8 mouse cellular contexts compared by ENCODE assay signal in genomic region chr11:58307411-58308080, GRCm38 (mm10). TPM values are rescaled to one million over a fixed set of nuclear protein-coding genes. Genes with fewer than 3 reads are reported as not detected.
DNase-seq lines count a peak whose midpoint lies in the region; ATAC-seq lines count a peak whose summit lies in the region.

No protein-coding gene starts in this region.

- DNase-seq in layer of hippocampus, adult 18-20 months (ENCODE audit: low spot score in 2 of 2): peak; percentile 37 to 39
- DNase-seq in layer of hippocampus, adult 11-12 months (ENCODE audit: low spot score): no peak
- DNase-seq in gastrocnemius, postnatal 25 days: peak; percentile 53
- DNase-seq in intestine, embryonic 14.5 days (ENCODE audit: low spot score): peak; percentile 90
- peak; percentile 63 to 83 for DNase-seq in spleen, postnatal 4 days (ENCODE audit: low spot score in 2 of 2)

- peak overlapping the region; percentile 85 for H3K27ac ChIP-seq in intestine, embryonic 14.5 days (ENCODE audit: low read depth)
- peak overlapping the region; percentile 88 for H3K27ac ChIP-seq in limb, embryonic 15.5 days
- peak overlapping the region; percentile 80 for H3K27ac ChIP-seq in midbrain, embryonic 15.5 days

- H3K36me3 ChIP-seq in intestine, embryonic 14.5 days (ENCODE audit: control insufficient read depth, insufficient read depth, low read length): peaks cover 8% of the 10 kb centered on the region
- H3K36me3 ChIP-seq in limb, embryonic 15.5 days: peaks cover 9% of the 10 kb centered on the region
- H3K36me3 ChIP-seq in midbrain, embryonic 15.5 days (replicated peaks): no peaks in the 10 kb centered on the region

- H3K9me3 ChIP-seq in intestine, embryonic 14.5 days (ENCODE audit: control insufficient read depth, low read length): no peaks in the 10 kb centered on the region
- no peaks in the 10 kb centered on the region for H3K9me3 ChIP-seq in limb, embryonic 15.5 days
- H3K9me3 ChIP-seq in midbrain, embryonic 15.5 days: no peaks in the 10 kb centered on the region

- peak; percentile 64 for ATAC-seq in common myeloid progenitor, adult 5-6 weeks (replicated peaks; ENCODE audit: low read depth, poor library complexity, severe bottlenecking)
- peak; percentile 75 for ATAC-seq in intestine, embryonic 14.5 days (replicated peaks; ENCODE audit: low FRiP score, low TSS enrichment, low read depth)
- ATAC-seq in limb, embryonic 15.5 days (ENCODE audit: insufficient number of reproducible peaks, low FRiP score, low TSS enrichment, low read depth): peak; percentile 59
- peak; percentile 35 for ATAC-seq in midbrain, embryonic 15.5 days (replicated peaks)

- under 1% methylated on average over 42 of the region's 42 CpGs for WGBS in intestine, embryonic 14.5 days
- WGBS in limb, embryonic 15.5 days: under 1% methylated on average over 40 of the region's 42 CpGs
- WGBS in midbrain, embryonic 15.5 days: under 1% methylated on average over 42 of the region's 42 CpGs

- no peaks in the 10 kb centered on the region for H3K27me3 ChIP-seq in intestine, embryonic 14.5 days (replicated peaks; ENCODE audit: control insufficient read depth, insufficient read depth, low read length)
- H3K27me3 ChIP-seq in limb, embryonic 15.5 days: no peaks in the 10 kb centered on the region
- 0 out of 2 replicates have a peak, but pooled peaks cover 3% of the 10 kb centered on the region for H3K27me3 ChIP-seq in midbrain, embryonic 15.5 days (replicated peaks)

- peaks cover 12% of the 10 kb centered on the region for H3K4me1 ChIP-seq in intestine, embryonic 14.5 days (replicated peaks; ENCODE audit: control insufficient read depth, insufficient read depth, low read length)
- peaks cover 21% of the 10 kb centered on the region for H3K4me1 ChIP-seq in limb, embryonic 15.5 days
- peaks cover 25% of the 10 kb centered on the region for H3K4me1 ChIP-seq in midbrain, embryonic 15.5 days

- peak overlapping the region; percentile 83 for H3K4me2 ChIP-seq in intestine, embryonic 14.5 days (ENCODE audit: low read length)
- H3K4me2 ChIP-seq in limb, embryonic 15.5 days: peak overlapping the region; percentile 94
- peak overlapping the region; percentile 98 for H3K4me2 ChIP-seq in midbrain, embryonic 15.5 days

- H3K4me3 ChIP-seq in intestine, embryonic 14.5 days (ENCODE audit: low read depth, low read length): peak overlapping the region; percentile 51
- H3K4me3 ChIP-seq in limb, embryonic 15.5 days: peak overlapping the region; percentile 57
- peak overlapping the region; percentile 59 for H3K4me3 ChIP-seq in midbrain, embryonic 15.5 days

- H3K9ac ChIP-seq in intestine, embryonic 14.5 days (ENCODE audit: low read length): peak overlapping the region; percentile 64
- peak overlapping the region; percentile 62 for H3K9ac ChIP-seq in limb, embryonic 15.5 days
- H3K9ac ChIP-seq in midbrain, embryonic 15.5 days: peak overlapping the region; percentile 71

RNA-seq across cellular contexts. Expression of gene Zfp692, which starts 0.7 kb away (rescaled TPM):
- total RNA-seq in layer of hippocampus, adult 18-20 months (2021): 10 to 100 TPM; 24.4 to 25.9 TPM
- total RNA-seq in common myeloid progenitor, adult 5-6 weeks (2017): 15.8 and 19.3 TPM in 2 replicates
- total RNA-seq in gastrocnemius, postnatal 25 days (2021): 1 to 10 TPM; 2.7 to 4.3 TPM
- polyA plus RNA-seq in intestine, embryonic 14.5 days (2014; fragmentation: Nextera tagmentation; extraction: Ambion mirVana): 19.7 and 22.3 TPM in 2 replicates
- 33.3 and 36.4 TPM in 2 replicates for polyA plus RNA-seq in limb, embryonic 15.5 days (2015; fragmentation: Nextera tagmentation; extraction: Ambion mirVana)
- polyA plus RNA-seq in midbrain, embryonic 15.5 days (2015; fragmentation: Nextera tagmentation; extraction: Ambion mirVana): 30.5 and 32.5 TPM in 2 replicates

RNA-seq across cellular contexts. Expression of gene Zfp672, which starts 22.6 kb away (rescaled TPM):
- total RNA-seq in layer of hippocampus, adult 18-20 months (2021): 10 to 100 TPM; 43.4 to 43.5 TPM
- total RNA-seq in common myeloid progenitor, adult 5-6 weeks (2017): 23.0 and 25.8 TPM in 2 replicates
- total RNA-seq in gastrocnemius, postnatal 25 days (2021): 10 to 100 TPM; 37.7 to 40.6 TPM
- 45.9 and 49.6 TPM in 2 replicates for polyA plus RNA-seq in intestine, embryonic 14.5 days (2014; fragmentation: Nextera tagmentation; extraction: Ambion mirVana)
- polyA plus RNA-seq in limb, embryonic 15.5 days (2015; fragmentation: Nextera tagmentation; extraction: Ambion mirVana): 42.3 and 43.2 TPM in 2 replicates
- 40.6 and 42.7 TPM in 2 replicates for polyA plus RNA-seq in midbrain, embryonic 15.5 days (2015; fragmentation: Nextera tagmentation; extraction: Ambion mirVana)

RNA-seq across cellular contexts. Expression of gene Sh3bp5l, which starts 23.0 kb away (rescaled TPM):
- 10 to 100 TPM; 48.9 to 55.4 TPM for total RNA-seq in layer of hippocampus, adult 18-20 months (2021)
- 12.7 and 13.5 TPM in 2 replicates for total RNA-seq in common myeloid progenitor, adult 5-6 weeks (2017)
- total RNA-seq in gastrocnemius, postnatal 25 days (2021): 10 to 100 TPM; 22.8 to 27.5 TPM
- 27.5 and 28.9 TPM in 2 replicates for polyA plus RNA-seq in intestine, embryonic 14.5 days (2014; fragmentation: Nextera tagmentation; extraction: Ambion mirVana)
- polyA plus RNA-seq in limb, embryonic 15.5 days (2015; fragmentation: Nextera tagmentation; extraction: Ambion mirVana): 36.8 and 39.9 TPM in 2 replicates
- polyA plus RNA-seq in midbrain, embryonic 15.5 days (2015; fragmentation: Nextera tagmentation; extraction: Ambion mirVana): 53.4 and 55.8 TPM in 2 replicates

RNA-seq across cellular contexts. Expression of gene 4930438A08Rik, which starts 32.9 kb away (rescaled TPM):
- not detected for total RNA-seq in layer of hippocampus, adult 18-20 months (2021)
- total RNA-seq in common myeloid progenitor, adult 5-6 weeks (2017): 0.41 and 0.92 TPM in 2 replicates
- not detected for total RNA-seq in gastrocnemius, postnatal 25 days (2021)
- not detected in 2 replicates for polyA plus RNA-seq in intestine, embryonic 14.5 days (2014; fragmentation: Nextera tagmentation; extraction: Ambion mirVana)
- 2.5 and 2.8 TPM in 2 replicates for polyA plus RNA-seq in limb, embryonic 15.5 days (2015; fragmentation: Nextera tagmentation; extraction: Ambion mirVana)
- not detected in 2 replicates for polyA plus RNA-seq in midbrain, embryonic 15.5 days (2015; fragmentation: Nextera tagmentation; extraction: Ambion mirVana)
